Mouse (Mus musculus) heart, adult 2 months (tissue): ENCODE measurements around the gene Cgnl1.

Source experiments
- CTCF ChIP-seq: fragments of 200-600 bp; IDR thresholded peaks from 2 replicates; pipeline ENCODE4 v1.8.1; 2022; ENCODE audit warnings: antibody characterized with exemption, mild to moderate bottlenecking, moderate library complexity
- POLR2A ChIP-seq: fragments of 200-500 bp; IDR thresholded peaks from 2 replicates; pipeline ENCODE4 v1.6.1; 2011; ENCODE audit warnings: mild to moderate bottlenecking, low read depth, low read length, control low read depth; ENCODE audit not compliant: insufficient read depth

DNA sequence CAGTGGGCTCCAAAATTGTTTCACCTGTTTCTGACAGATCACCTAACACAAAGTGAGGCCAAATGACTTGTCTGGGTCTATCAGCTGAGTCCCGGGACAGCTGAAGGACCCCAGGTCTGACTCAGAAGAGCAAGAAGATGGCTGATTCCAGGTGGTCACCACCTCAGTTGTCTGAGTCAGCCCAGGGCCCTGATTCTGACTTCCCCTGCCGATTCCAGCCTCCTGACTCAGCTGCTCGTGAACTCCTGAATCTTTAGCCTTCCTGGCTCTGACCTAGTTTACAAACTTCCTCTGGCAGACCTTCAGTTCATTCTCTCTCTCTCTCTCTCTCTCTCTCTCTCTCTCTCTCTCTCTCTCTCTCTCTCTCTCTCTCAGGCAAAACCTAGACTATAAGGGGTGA lies 86.6 kb downstream of the Cgnl1 start:
- TF ChIP-seq CTCF (no peak), POLR2A (no peak)
